Mouse (Mus musculus) frontal cortex, adult (tissue): ENCODE data around the gene AI413582.

ENCODE experiments used
- ATAC-seq: cut with Nextera tagmentation; 2 replicates; pipeline ENCODE4 v1.9.2; 2017; ENCODE audit warnings: mild to moderate bottlenecking, moderate library complexity, mixed read lengths; ENCODE audit not compliant: low TSS enrichment

Gene AI413582

DNA sequence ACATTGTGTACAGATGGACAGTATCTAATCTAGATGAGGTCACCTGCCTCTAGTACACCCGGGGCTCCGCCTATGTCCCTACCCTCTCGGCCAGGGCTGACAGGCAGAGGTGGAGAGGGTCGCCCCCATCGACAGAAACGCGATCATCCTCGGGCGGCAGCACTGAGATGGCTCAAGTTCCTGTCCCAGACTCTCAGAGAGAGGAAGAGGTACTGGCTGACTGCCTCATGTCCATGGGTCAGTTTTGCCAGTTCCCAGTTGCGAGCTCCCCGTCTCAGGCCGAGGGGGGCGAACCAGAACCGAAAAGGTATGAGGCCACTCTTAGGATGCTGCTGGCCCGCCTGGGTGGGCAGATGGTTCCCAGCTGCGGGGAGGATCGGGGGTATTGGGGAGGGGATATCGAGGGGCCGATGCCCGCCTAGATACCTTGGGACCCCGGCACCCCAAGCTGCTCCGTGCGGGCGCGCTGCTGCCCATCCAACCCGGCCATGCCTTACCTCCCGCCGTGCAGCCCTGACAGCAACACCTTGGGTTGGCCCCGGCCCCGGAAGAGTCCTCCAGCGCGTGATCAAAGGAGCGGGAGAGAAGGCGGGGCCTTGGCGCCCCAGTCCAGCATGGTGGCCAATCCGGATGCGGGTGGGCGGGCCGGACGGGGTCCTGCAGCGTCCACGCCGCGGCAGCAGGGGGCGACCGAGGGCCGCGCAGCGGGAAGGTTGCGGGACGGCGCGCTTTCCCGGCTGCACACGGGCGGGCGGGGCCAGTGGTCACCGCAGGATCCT is at the start of gene AI413582:
AI413582 (minus strand) TSS at position 594 of the 779 bp plus-strand sequence.
- peak; percentile 68 for ATAC-seq

DNA sequence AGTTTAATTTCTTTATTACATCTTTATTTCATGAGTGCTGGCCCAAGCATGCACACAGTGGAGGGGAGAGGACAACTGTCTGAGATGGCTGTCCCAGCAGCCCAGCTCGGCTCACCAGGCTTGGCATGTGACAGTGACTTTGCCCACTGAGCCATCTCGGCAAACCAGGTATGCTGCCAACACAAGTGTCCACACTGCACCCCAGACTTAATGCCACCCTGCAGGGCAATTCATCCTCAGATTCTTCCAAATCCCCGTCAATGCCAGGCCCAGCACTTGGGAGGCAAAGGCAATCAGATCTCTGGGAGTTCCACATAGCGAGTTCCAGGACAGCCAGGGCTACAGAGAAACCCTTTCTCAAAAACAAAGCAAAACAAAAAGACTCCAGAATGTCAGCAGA is 47.5 kb upstream of the AI413582 start:
- no peak for ATAC-seq

DNA sequence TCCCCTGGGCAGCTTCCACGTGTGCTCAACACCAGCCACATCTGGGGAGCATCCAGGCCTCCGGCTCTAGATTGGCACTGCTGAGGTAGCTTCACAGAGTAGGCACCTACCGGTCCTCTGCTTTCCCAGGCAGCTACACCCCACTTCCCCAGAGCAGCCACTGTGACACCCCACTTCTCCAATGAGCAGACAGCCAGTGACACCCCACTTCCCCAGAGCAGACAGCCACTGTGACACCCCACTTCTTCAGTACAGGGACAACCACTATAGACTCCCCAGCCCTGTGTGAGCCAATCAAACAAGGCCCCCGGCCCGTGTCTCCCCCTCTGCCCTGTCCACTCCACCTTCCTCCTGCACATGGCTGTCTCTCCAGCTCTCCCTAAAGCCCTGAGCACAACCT is 46.4 kb upstream of the AI413582 start:
- no peak for ATAC-seq

DNA sequence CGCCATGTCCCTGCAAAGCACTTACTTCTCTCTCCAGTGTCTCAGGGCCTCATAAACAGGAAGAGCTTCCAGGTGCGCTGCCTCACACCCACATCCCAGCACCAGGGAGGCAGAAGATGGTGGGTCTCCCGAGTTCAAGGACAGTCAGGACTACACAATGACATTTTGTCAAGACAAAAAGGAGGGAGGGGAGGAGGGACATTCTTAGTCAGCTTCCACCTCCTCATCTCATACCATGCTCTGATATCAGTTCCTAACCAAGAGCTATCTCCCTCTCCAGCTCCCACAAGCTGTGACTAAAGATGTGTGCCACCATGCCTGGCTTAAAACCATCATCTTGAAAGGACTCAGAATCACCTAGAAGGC is 45.9 kb upstream of the AI413582 start:
- ATAC-seq: no peak

GRCm38 (mm10) chr17:27610679-27611518 is 45.3 kb upstream of the AI413582 start:
- peak; percentile 81 for ATAC-seq

- ATAC-seq: no peak
Measured at GRCm38 (mm10) chr17:27609576-27609975, 44.0 kb upstream of the AI413582 start.

DNA sequence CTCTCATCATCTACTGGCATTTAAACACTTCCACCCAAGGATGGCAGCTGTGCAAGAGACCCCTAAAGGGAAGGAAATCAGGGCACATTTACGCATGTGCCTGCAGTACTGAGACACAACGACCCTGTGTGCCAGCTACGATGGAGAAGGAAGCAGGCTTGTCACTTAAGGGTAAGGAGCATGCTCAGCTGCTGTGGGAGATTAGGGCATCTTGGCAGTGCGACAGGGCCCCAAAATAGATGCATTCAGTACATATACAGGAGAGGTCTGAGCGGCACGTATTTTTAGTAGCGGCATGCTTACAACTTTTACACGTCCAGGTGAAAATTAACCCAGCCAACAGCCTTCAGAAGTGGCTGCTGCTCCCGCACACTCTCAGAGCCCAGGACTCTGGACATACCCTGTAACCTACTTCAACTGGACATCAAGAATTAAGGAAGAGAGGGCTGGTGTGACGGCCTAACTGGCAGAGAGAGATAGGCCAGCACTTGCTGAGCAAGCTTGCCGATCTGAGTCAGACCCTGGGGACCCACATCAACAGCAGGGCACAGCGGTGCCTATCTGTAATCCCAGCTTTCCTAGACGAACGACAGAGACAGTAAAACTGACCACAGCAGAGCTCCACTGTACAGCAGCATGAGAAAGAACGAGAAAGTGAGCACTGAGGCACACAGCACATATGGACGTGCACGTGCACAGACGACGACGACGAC is 38.1 kb upstream of the AI413582 start:
- ATAC-seq: peak; percentile 39; the same call in 1 of the 2 replicates

DNA sequence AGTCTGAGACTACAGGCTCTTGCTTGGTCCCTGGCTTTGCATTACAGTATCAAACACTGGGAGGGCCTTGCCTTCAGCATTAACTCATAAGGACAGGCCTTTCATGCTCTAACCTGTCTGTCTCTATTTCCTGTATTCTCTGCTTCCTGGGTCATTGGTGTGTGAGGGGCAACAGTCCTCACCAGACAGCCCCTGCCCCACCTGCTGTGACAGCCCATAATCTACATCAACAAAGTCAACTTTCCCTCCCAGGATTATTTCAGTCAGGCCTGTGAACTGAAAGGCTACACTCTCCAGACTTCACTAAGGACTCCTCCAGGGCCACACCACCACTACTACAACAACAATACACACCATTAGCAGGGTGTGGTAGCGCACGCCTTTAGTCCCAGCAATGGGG is 37.5 kb upstream of the AI413582 start:
- no peak for ATAC-seq

DNA sequence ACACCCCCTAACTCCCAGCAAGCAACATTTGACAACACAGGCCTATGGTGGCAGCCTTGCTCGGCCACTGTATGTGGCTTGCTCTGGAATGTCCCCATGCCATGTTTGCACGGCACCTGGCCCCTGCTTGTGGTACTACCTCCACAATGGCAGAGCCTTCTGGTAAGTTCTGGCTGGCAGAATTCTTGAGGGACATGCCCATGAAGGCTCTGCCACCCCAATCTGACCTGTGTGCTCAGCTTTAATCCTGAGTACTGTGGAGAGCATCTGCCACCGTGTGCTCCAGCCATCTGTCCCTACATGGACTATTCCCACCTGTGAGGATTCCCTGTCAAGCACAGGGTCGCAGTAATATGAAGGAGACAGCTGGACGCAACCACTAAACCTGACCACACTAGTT is 35.3 kb upstream of the AI413582 start:
- ATAC-seq: no peak

- ATAC-seq: no peak
Measured at GRCm38 (mm10) chr17:27600286-27600685, 34.7 kb upstream of the AI413582 start.

GRCm38 (mm10) chr17:27596376-27597190 is 31.0 kb upstream of the AI413582 start:
- ATAC-seq: no peak

DNA sequence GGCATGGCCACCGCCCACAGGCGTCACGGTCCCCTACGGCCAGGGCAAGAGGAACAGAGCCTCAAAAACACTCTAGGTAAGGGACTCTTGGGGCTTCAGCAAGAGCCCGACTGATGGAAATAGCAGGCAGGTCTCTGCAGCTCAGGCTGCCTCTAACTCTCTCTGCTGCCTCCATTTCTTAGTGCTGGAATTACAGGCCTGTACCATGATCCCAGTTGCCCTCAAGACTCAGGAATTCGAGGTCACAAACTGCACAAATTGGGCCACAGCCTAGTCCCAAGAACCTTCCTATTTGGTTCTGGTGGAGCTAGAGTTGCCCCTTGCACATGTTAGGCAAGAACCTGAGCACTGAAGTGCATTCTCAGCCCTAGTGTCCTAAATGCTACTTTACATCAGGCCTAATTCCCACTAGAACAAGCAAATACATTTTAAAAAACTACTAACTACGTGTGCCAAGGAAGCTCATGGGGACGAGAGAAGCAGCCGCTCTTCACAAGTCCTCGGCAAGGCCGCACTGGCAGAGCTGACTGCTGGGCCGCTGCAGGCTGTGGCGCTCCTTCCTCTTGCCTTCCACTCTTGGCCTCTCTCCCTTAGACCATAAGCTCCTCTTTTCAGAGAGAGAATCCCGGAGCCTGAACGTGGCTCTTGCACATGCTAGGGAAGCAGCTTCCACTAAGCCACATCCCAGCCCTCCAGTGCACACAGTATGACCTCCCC is 30.3 kb upstream of the AI413582 start:
- ATAC-seq: peak; percentile 29; the same call in 1 of the 2 replicates

GRCm38 (mm10) chr17:27592565-27592910 is 27.0 kb upstream of the AI413582 start:
- no peak for ATAC-seq

DNA sequence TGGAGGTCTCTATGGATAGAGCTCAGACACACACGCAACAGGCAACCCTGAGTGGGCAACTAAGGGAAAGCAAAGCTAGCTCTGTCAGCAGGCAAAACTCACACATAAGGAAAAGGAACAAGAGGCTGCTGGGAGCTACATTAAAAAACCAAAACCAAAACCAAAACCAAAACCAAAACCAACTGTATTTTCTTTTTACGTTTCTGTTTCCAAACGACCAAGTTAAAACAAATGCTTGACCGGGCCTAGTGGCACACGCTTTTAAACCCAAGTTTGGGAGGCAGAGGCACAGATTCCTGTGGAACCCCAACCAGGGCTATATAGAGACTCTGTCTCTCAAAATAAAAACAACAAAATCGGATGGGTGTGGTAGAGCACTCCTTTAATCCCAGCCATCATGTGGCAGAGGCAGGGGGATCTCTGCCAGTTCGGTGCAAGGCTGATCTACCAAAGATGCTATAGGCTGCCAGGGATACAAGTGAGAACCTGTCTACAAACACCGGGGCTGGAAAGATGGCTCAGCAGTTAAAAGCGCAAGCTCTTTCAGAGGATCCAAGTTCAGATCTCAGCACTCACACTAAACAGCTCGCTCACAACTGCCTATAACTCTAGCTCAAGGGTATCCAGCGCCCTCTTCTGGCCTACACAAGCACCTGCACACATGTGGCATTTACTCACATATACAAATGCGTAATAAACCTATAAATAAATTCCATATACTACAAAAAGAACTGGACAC is 26.4 kb upstream of the AI413582 start:
- ATAC-seq: 0 out of 2 replicates have a peak, but pooled peaks have one; percentile 24

DNA sequence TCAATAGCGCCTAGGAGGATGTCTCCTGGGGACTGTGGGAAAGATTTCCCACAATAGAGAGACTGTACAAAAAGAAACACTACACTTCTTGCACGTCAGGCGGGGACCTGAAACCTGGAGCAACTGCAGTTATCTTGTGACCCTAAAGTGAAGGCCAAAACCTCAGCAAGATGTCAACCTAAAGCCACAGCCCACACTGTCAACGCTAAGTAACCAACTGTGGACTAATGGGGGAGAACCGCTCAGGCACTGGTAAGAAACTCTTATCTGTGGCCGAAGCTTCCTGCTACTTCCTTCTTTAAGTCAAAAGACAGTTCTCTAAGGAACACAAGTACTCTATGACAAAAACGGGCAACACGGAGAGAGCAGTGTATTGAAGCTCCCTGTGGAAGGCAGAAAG is 22.7 kb upstream of the AI413582 start:
- no peak for ATAC-seq

GRCm38 (mm10) chr17:27587252-27587651 is 21.7 kb upstream of the AI413582 start:
- peak; percentile 58 for ATAC-seq

DNA sequence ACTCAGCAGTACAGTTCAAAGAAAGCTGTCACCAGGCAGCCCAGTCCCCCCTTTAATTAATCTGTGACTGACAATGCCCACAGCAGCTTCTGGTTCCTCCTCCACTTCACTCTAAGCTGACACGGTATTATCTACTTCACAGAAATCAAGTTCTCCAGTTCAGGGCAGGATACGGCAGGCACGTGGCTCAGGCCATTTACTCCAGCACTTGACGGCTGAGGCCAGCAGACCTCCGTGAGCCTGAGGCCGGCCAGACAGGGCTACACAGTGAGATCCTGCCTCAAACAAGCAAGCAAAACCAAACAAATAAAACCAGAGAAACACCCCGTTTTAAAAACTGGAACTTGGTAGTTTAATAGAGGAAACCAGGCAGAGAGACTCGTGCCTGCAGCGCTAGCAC is 21.1 kb upstream of the AI413582 start:
- ATAC-seq: no peak

DNA sequence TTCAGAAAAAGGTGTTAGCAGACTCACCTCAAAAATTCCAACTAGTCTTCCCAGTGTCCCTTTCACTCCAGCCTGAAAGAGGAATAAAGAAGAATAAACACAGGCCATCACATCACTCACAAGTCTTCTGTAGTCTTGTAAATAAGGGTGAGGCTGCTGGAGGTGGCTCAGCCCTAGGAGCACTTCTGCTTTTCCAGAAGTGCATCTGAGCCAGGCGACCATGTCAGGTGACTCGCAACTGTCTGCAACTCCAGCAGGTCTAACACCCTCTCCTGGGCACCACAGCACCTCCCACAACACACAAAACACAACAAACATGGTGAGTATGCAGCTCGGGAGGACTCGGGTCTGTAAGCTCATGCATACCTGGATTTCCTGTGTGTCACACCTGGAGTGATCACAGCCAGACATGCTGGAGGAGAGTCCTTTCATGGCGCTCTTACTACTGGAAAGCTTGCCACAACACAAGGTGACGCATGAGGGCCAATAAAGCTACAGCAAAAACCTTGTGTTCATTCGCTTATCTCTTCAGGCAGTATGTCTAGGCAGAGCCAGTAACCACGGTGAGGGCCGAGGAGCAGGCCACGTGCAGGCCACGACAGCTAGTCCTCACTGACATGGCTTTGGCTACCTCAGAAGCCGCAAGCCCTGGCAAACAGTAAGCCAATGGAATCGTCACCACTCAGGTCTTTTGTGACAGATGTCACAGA is 17.8 kb upstream of the AI413582 start:
- ATAC-seq: no peak

- peak; percentile 89 for ATAC-seq
Measured at GRCm38 (mm10) chr17:27580392-27581068, 15.0 kb upstream of the AI413582 start.
